Comparison of ENCODE assay signal across 11 mouse cellular contexts in genomic region chr3:149357903-149358569, GRCm38 (mm10).
DNase-seq lines count a peak whose midpoint lies in the region; ATAC-seq lines count a peak whose summit lies in the region.
"Had no signal": no experiment of that assay in that cellular context is flagged by ENCODE, and none has a peak within 500 bp of the region (broad histone marks: within the 10 kb centered on the region; RNA-seq: fewer than 3 reads in every experiment).

No protein-coding gene starts in this region.

- H3K27me3 ChIP-seq in hindbrain, embryonic 11.5 days (ENCODE audit: control insufficient read depth, insufficient read depth, low read length), result no peaks in the 10 kb centered on the region
- H3K27me3 ChIP-seq in hindbrain, embryonic 10.5 days (ENCODE audit: insufficient read depth, poor library complexity, severe bottlenecking), result no peaks in the 10 kb centered on the region
- no peaks in the 10 kb centered on the region; the same call in 1 of the 2 replicates for H3K27me3 ChIP-seq in hindbrain, embryonic 12.5 days
- no peaks in the 10 kb centered on the region for H3K27me3 ChIP-seq in midbrain, embryonic 15.5 days (replicated peaks)

- H3K27ac ChIP-seq in hindbrain, embryonic 11.5 days (ENCODE audit: low read depth, low read length), result no peak overlapping the region
- no peak overlapping the region for H3K27ac ChIP-seq in hindbrain, embryonic 10.5 days
- H3K27ac ChIP-seq in hindbrain, embryonic 12.5 days, result peak overlapping the region; percentile 52; the same call in 1 of the 2 replicates
- peak overlapping the region; percentile 48 for H3K27ac ChIP-seq in midbrain, embryonic 15.5 days

- no peak overlapping the region for H3K4me2 ChIP-seq in hindbrain, embryonic 11.5 days (replicated peaks; ENCODE audit: low read depth, low read length)
- peak overlapping the region; percentile 24 for H3K4me2 ChIP-seq in hindbrain, embryonic 12.5 days (replicated peaks)
- H3K4me2 ChIP-seq in midbrain, embryonic 15.5 days, result peak overlapping the region; percentile 32

- H3K36me3 ChIP-seq in hindbrain, embryonic 11.5 days (ENCODE audit: control insufficient read depth, insufficient read depth, low read length), result no peaks in the 10 kb centered on the region
- no peaks in the 10 kb centered on the region for H3K36me3 ChIP-seq in hindbrain, embryonic 10.5 days
- no peaks in the 10 kb centered on the region for H3K36me3 ChIP-seq in hindbrain, embryonic 12.5 days
- no peaks in the 10 kb centered on the region for H3K36me3 ChIP-seq in midbrain, embryonic 15.5 days (replicated peaks)

- ATAC-seq in hindbrain, embryonic 11.5 days (ENCODE audit: low FRiP score), result peak; percentile 59; the same call in 1 of the 2 replicates
- peak; percentile 85 for ATAC-seq in hindbrain, embryonic 12.5 days (ENCODE audit: low FRiP score)
- ATAC-seq in midbrain, embryonic 15.5 days (replicated peaks), result peak; percentile 69

- H3K9ac ChIP-seq in hindbrain, embryonic 11.5 days (ENCODE audit: low read depth, low read length), result no peak overlapping the region
- no peak overlapping the region for H3K9ac ChIP-seq in hindbrain, embryonic 12.5 days
- H3K9ac ChIP-seq in midbrain, embryonic 15.5 days, result peak overlapping the region; percentile 10; the same call in 1 of the 2 replicates

- DNase-seq in hindbrain, embryonic 11.5 days (ENCODE audit: low spot score), result peak; percentile 23
- no peak for DNase-seq in hindbrain, embryonic 10.5 days (ENCODE audit: low spot score)
- DNase-seq in brain, adult 2 months (ENCODE audit: low read depth, low spot score), result peak; percentile 17
- DNase-seq in c-Kit-positive CD71-positive TER-119-positive erythroid progenitor cells, embryonic 14.5 days (ENCODE audit: low spot score), result no peak
- no peak for DNase-seq in cerebellum, postnatal 36 days
- no peak for DNase-seq in thymus, postnatal 10 days (ENCODE audit: low spot score in 2 of 2)
- DNase-seq: kidney, adult 2 months had no signal

- no peak overlapping the region for H3K4me3 ChIP-seq in hindbrain, embryonic 11.5 days (ENCODE audit: low read depth, low read length)
- H3K4me3 ChIP-seq in hindbrain, embryonic 10.5 days, result no peak overlapping the region
- H3K4me3 ChIP-seq in hindbrain, embryonic 12.5 days, result no peak overlapping the region
- no peak overlapping the region for H3K4me3 ChIP-seq in midbrain, embryonic 15.5 days
- H3K4me3 ChIP-seq: erythroblast, embryonic 14.5 days; myocyte had no signal

- no peaks in the 10 kb centered on the region for H3K4me1 ChIP-seq in hindbrain, embryonic 11.5 days (replicated peaks; ENCODE audit: control insufficient read depth, insufficient read depth, low read length)
- H3K4me1 ChIP-seq in hindbrain, embryonic 10.5 days (replicated peaks), result peaks cover 25% of the 10 kb centered on the region
- peaks cover 17% of the 10 kb centered on the region for H3K4me1 ChIP-seq in hindbrain, embryonic 12.5 days
- H3K4me1 ChIP-seq in midbrain, embryonic 15.5 days, result peaks cover 15% of the 10 kb centered on the region

- WGBS in hindbrain, embryonic 11.5 days, result 46% methylated on average over 14 of the region's 14 CpGs
- WGBS in hindbrain, embryonic 10.5 days, result 49% methylated on average over 14 of the region's 14 CpGs
- WGBS in hindbrain, embryonic 12.5 days, result 38% methylated on average over 14 of the region's 14 CpGs
- 37% methylated on average over 14 of the region's 14 CpGs for WGBS in midbrain, embryonic 15.5 days

- H3K9me3 ChIP-seq in hindbrain, embryonic 11.5 days (ENCODE audit: control insufficient read depth, low read length), result no peaks in the 10 kb centered on the region
- no peaks in the 10 kb centered on the region for H3K9me3 ChIP-seq in hindbrain, embryonic 10.5 days
- no peaks in the 10 kb centered on the region for H3K9me3 ChIP-seq in hindbrain, embryonic 12.5 days (replicated peaks)
- no peaks in the 10 kb centered on the region for H3K9me3 ChIP-seq in midbrain, embryonic 15.5 days

Comparison
In these comparisons a context has a peak if more than half of its experiments do, and no peak if none do; other contexts are left out.
1. DNase-seq: peak in hindbrain, embryonic 11.5 days (single experiment) and brain, adult 2 months (single experiment); none in hindbrain, embryonic 10.5 days (single experiment), c-Kit-positive CD71-positive TER-119-positive erythroid progenitor cells, embryonic 14.5 days (single experiment), cerebellum, postnatal 36 days (0 of 2) and thymus, postnatal 10 days (0 of 2).
2. H3K27ac ChIP-seq: peak in hindbrain, embryonic 12.5 days (single experiment) and midbrain, embryonic 15.5 days (single experiment); none in hindbrain, embryonic 11.5 days (single experiment) and hindbrain, embryonic 10.5 days (single experiment).
3. Peak in every context shown above with its lines, with median percentiles within 50 percentile points of each other: ATAC-seq.